Mouse (Mus musculus): ENCODE measurements around the gene Arl8b.

Gene Arl8b

GRCm38 (mm10) chr6:108784056-108784455 is 1.2 kb downstream of the Arl8b start:
- DNase-seq (ENCODE audit: low spot score in 2 of 2), result no peak

GRCm38 (mm10) chr6:108784796-108785195 is 1.9 kb downstream of the Arl8b start:
- DNase-seq (ENCODE audit: low spot score in 2 of 2), result peak; percentile 14 to 16

- DNase-seq (ENCODE audit: low spot score in 2 of 2), result no peak
These were observed 2.7 kb downstream of the Arl8b start for GRCm38 (mm10) chr6:108785551-108785950.

GRCm38 (mm10) chr6:108791498-108791897 is 8.6 kb downstream of the Arl8b start:
- DNase-seq (ENCODE audit: low spot score in 2 of 2), result no peak

- no peak for DNase-seq (ENCODE audit: low spot score in 2 of 2)
These were observed 13.0 kb downstream of the Arl8b start for GRCm38 (mm10) chr6:108795912-108796311.

- DNase-seq (ENCODE audit: low spot score in 2 of 2), result no peak
These were observed 13.8 kb downstream of the Arl8b start for GRCm38 (mm10) chr6:108796706-108797105.

- no peak for DNase-seq (ENCODE audit: low spot score in 2 of 2)
These were observed 22.3 kb downstream of the Arl8b start for GRCm38 (mm10) chr6:108805194-108805593.

- no peak for DNase-seq (ENCODE audit: low spot score in 2 of 2)
These were observed 23.0 kb downstream of the Arl8b start for GRCm38 (mm10) chr6:108805871-108806270.

- peak in 1 of 2 experiments; percentile 43 for DNase-seq (ENCODE audit: low spot score in 2 of 2)
These were observed 24.5 kb downstream of the Arl8b start for GRCm38 (mm10) chr6:108807446-108807845.

- DNase-seq (ENCODE audit: low spot score in 2 of 2), result no peak
These were observed 25.9 kb downstream of the Arl8b start for GRCm38 (mm10) chr6:108808786-108809185.

- no peak for DNase-seq (ENCODE audit: low spot score in 2 of 2)
These were observed 27.3 kb downstream of the Arl8b start for GRCm38 (mm10) chr6:108810237-108810636.

GRCm38 (mm10) chr6:108812134-108812533 is 29.2 kb downstream of the Arl8b start:
- no peak for DNase-seq (ENCODE audit: low spot score in 2 of 2)

- DNase-seq (ENCODE audit: low spot score in 2 of 2), result no peak
These were observed 34.6 kb downstream of the Arl8b start for GRCm38 (mm10) chr6:108817510-108817909.

- peak in 1 of 2 experiments; percentile 43 for DNase-seq (ENCODE audit: low spot score in 2 of 2)
These were observed 42.1 kb downstream of the Arl8b start for GRCm38 (mm10) chr6:108824816-108825545.

GRCm38 (mm10) chr6:108826070-108826469 is 43.2 kb downstream of the Arl8b start:
- no peak for DNase-seq (ENCODE audit: low spot score in 2 of 2)

GRCm38 (mm10) chr6:108827336-108827920 is 44.5 kb downstream of the Arl8b start:
- no peak for DNase-seq (ENCODE audit: low spot score in 2 of 2)

GRCm38 (mm10) chr6:108828234-108828868 is 45.5 kb downstream of the Arl8b start, which contains the start of gene Edem1:
Gene Edem1, plus strand, starts transcription at chr6:108828641.
- peak; percentile 94 to 97 for DNase-seq (ENCODE audit: low spot score in 2 of 2)

GRCm38 (mm10) chr6:108828872-108829271 is 46.0 kb downstream of the Arl8b start:
- DNase-seq (ENCODE audit: low spot score in 2 of 2), result peak in 1 of 2 experiments; percentile 44

- peak in 1 of 2 experiments; percentile 43 for DNase-seq (ENCODE audit: low spot score in 2 of 2)
These were observed 46.8 kb downstream of the Arl8b start for GRCm38 (mm10) chr6:108829386-108830370.

- no peak for DNase-seq (ENCODE audit: low spot score in 2 of 2)
These were observed 49.3 kb downstream of the Arl8b start for GRCm38 (mm10) chr6:108832170-108832569.

GRCm38 (mm10) chr6:108832989-108833388 is 50.1 kb downstream of the Arl8b start:
- DNase-seq (ENCODE audit: low spot score in 2 of 2), result no peak

Measured in natural killer cell, adult 2 months (primary cell).